Mouse (Mus musculus) MEL (cell line): Measurements from ENCODE around the gene Ssh1. TPM values are rescaled to one million over a fixed set of nuclear protein-coding genes. Genes with fewer than 3 reads are reported as not detected.
A peak's percentile ranks its signal among the peaks of the same experiment; 100 is the strongest.

Experiments
- DNase-seq: peaks from one replicate; pipeline ENCODE4 v3.0.0; 2011; ENCODE audit warnings: low read depth, low spot score
- H3K27ac ChIP-seq: 2 replicates; pipeline ENCODE4 v1.5.1; 2012; ENCODE audit warnings: low read depth, mild to moderate bottlenecking, control low read depth, low read length, moderate library complexity; ENCODE audit not compliant: control insufficient read depth
- H3K27me3 ChIP-seq, 2 experiments: fragments of 150-350 bp in 1 of 2; sonication (generic) in 1 of 2; 2 replicates each; pipeline ENCODE4 v1.6.1; 2012; ENCODE audit warnings: low read length in 2 of 2, mild to moderate bottlenecking in 2 of 2, improper control_type of control experiment in 1 of 2, moderate library complexity in 1 of 2; ENCODE audit not compliant: insufficient read depth in 2 of 2, control insufficient read depth in 1 of 2
- H3K36me3 ChIP-seq, 2 experiments: 2 replicates each; pipeline ENCODE4 v1.6.1; 2012 to 2014; ENCODE audit warnings: low read length in 2 of 2, improper control_type of control experiment in 1 of 2, inconsistent platforms in 1 of 2, mild to moderate bottlenecking in 1 of 2; ENCODE audit not compliant: insufficient read depth in 2 of 2, control insufficient read depth in 1 of 2
- H3K4me1 ChIP-seq, 2 experiments: fragments of 150-350 bp in 1 of 2; sonication (generic) in 1 of 2; 2 replicates each; pipeline ENCODE4 v1.6.1; 2012; ENCODE audit warnings: low read length in 2 of 2, improper control_type of control experiment in 1 of 2, mild to moderate bottlenecking in 1 of 2; ENCODE audit not compliant: insufficient read depth in 2 of 2, control insufficient read depth in 1 of 2
- H3K4me3 ChIP-seq, 2 experiments: fragments of 150-350 bp in 1 of 2; sonication (generic) in 1 of 2; 2 replicates each; pipeline ENCODE4 v1.5.1; 2012; ENCODE audit warnings: low read depth in 2 of 2, low read length in 2 of 2, mild to moderate bottlenecking in 2 of 2, moderate library complexity in 2 of 2, control low read depth in 1 of 2, improper control_type of control experiment in 1 of 2; ENCODE audit not compliant: control insufficient read depth in 1 of 2, insufficient read depth in 1 of 2
- H3K79me2 ChIP-seq: 2 replicates; pipeline ENCODE4 v1.6.1; 2012; ENCODE audit warnings: mild to moderate bottlenecking, low read length, moderate library complexity; ENCODE audit not compliant: control insufficient read depth, poor library complexity, insufficient read depth
- H3K9ac ChIP-seq: 2 replicates; pipeline ENCODE4 v1.6.1; 2012; ENCODE audit warnings: low read depth, mild to moderate bottlenecking, control low read depth, low read length, moderate library complexity; ENCODE audit not compliant: control insufficient read depth, poor library complexity, severe bottlenecking
- H3K9me3 ChIP-seq: fragments of 150-350 bp; sonication (generic); replicated peaks from 2 replicates; pipeline ENCODE4 v1.6.1; 2012; ENCODE audit warnings: mild to moderate bottlenecking, low read length, improper control_type of control experiment, moderate library complexity; ENCODE audit not compliant: insufficient read depth
- CHD1 ChIP-seq: IDR thresholded peaks from 2 replicates; pipeline ENCODE4 v1.6.1; 2012; ENCODE audit warnings: low read depth, mild to moderate bottlenecking, inconsistent platforms, low read length, improper control_type of control experiment
- CHD2 ChIP-seq: IDR thresholded peaks from 2 replicates; pipeline ENCODE4 v1.6.1; 2011; ENCODE audit warnings: low read length, improper control_type of control experiment
- CTCF ChIP-seq, 3 experiments: IDR thresholded peaks in 2 of 3; conservative IDR thresholded peaks in 1 of 3; 2 replicates each; pipeline ENCODE4 v1.5.1; 2011 to 2012; ENCODE audit warnings: low read length in 3 of 3, low read depth in 2 of 3, mild to moderate bottlenecking in 2 of 3, improper control_type of control experiment in 1 of 3, inconsistent platforms in 1 of 3, mixed read lengths in 1 of 3, moderate library complexity in 1 of 3; ENCODE audit not compliant: control insufficient read depth in 1 of 3, insufficient read depth in 1 of 3, poor library complexity in 1 of 3, severe bottlenecking in 1 of 3
- E2F4 ChIP-seq: IDR thresholded peaks from 2 replicates; pipeline ENCODE4 v1.6.1; 2011; ENCODE audit warnings: low read depth, low read length, improper control_type of control experiment, borderline replicate concordance
- ELF1 ChIP-seq: IDR thresholded peaks from 2 replicates; pipeline ENCODE4 v1.6.1; 2014; ENCODE audit warnings: low read depth, mild to moderate bottlenecking, inconsistent platforms, low read length, improper control_type of control experiment, moderate library complexity
- GATA1 ChIP-seq: IDR thresholded peaks from 2 replicates; pipeline ENCODE4 v1.6.1; 2011; ENCODE audit warnings: low read depth, low read length, improper control_type of control experiment
- HCFC1 ChIP-seq: IDR thresholded peaks from 2 replicates; pipeline ENCODE4 v1.6.1; 2012; ENCODE audit warnings: low read depth, mild to moderate bottlenecking, inconsistent platforms, low read length, improper control_type of control experiment, moderate library complexity
- KAT2A ChIP-seq: conservative IDR thresholded peaks from 2 replicates; pipeline ENCODE4 v1.6.1; 2012; ENCODE audit warnings: low read depth, low read length, improper control_type of control experiment, inconsistent platforms
- MAX ChIP-seq: IDR thresholded peaks from 2 replicates; pipeline ENCODE4 v1.6.1; 2011; ENCODE audit warnings: low read length, improper control_type of control experiment
- MYB ChIP-seq: IDR thresholded peaks from 2 replicates; pipeline ENCODE4 v1.6.1; 2011; ENCODE audit warnings: mild to moderate bottlenecking, low read depth, low read length, improper control_type of control experiment
- MYC ChIP-seq: IDR thresholded peaks from 2 replicates; pipeline ENCODE4 v1.6.1; 2011; ENCODE audit warnings: low read depth, mild to moderate bottlenecking, low read length, improper control_type of control experiment, moderate library complexity
- POLR2A ChIP-seq, 2 experiments: IDR thresholded peaks; 2 replicates each; pipeline ENCODE4 v1.6.1; 2011 to 2012; ENCODE audit warnings: low read length in 2 of 2, mild to moderate bottlenecking in 2 of 2, control low read depth in 1 of 2, improper control_type of control experiment in 1 of 2, low read depth in 1 of 2, moderate library complexity in 1 of 2; ENCODE audit not compliant: control insufficient read depth in 1 of 2, insufficient read depth in 1 of 2, poor library complexity in 1 of 2
- POLR2AphosphoS2 ChIP-seq: IDR thresholded peaks from 2 replicates; pipeline ENCODE4 v1.6.1; 2011; ENCODE audit warnings: low read length, improper control_type of control experiment
- RAD21 ChIP-seq: IDR thresholded peaks from 2 replicates; pipeline ENCODE4 v1.6.1; 2011; ENCODE audit warnings: mild to moderate bottlenecking, low read depth, low read length, improper control_type of control experiment
- RCOR1 ChIP-seq: IDR thresholded peaks from 2 replicates; pipeline ENCODE4 v1.6.1; 2012; ENCODE audit warnings: low read depth, mild to moderate bottlenecking, inconsistent platforms, low read length, improper control_type of control experiment
- SIN3A ChIP-seq: IDR thresholded peaks from 2 replicates; pipeline ENCODE4 v1.6.1; 2012; ENCODE audit warnings: low read length, improper control_type of control experiment, inconsistent platforms
- TAL1 ChIP-seq: IDR thresholded peaks from 2 replicates; pipeline ENCODE4 v1.6.1; 2012; ENCODE audit warnings: mild to moderate bottlenecking, inconsistent platforms, low read length, moderate library complexity, mixed read lengths
- TBP ChIP-seq: IDR thresholded peaks from 2 replicates; pipeline ENCODE4 v1.8.0; 2011; ENCODE audit warnings: low read depth, low read length, improper control_type of control experiment
- TCF12 ChIP-seq: IDR thresholded peaks from 2 replicates; pipeline ENCODE4 v1.6.1; 2014; ENCODE audit warnings: low read depth, mild to moderate bottlenecking, inconsistent platforms, low read length, improper control_type of control experiment, moderate library complexity
- USF1 ChIP-seq: IDR thresholded peaks from 2 replicates; pipeline ENCODE4 v1.6.1; 2014; ENCODE audit warnings: low read depth, mild to moderate bottlenecking, inconsistent platforms, low read length, improper control_type of control experiment, moderate library complexity
- USF2 ChIP-seq, 2 experiments: IDR thresholded peaks; 2 replicates each; pipeline ENCODE4 v1.6.1; 2011 to 2012; ENCODE audit warnings: improper control_type of control experiment in 2 of 2, low read length in 2 of 2, borderline replicate concordance in 1 of 2, inconsistent platforms in 1 of 2, low read depth in 1 of 2, mild to moderate bottlenecking in 1 of 2; ENCODE audit not compliant: insufficient read depth in 1 of 2
- ZC3H11A ChIP-seq: IDR thresholded peaks from 2 replicates; pipeline ENCODE4 v1.6.1; 2012; ENCODE audit warnings: low read depth, mild to moderate bottlenecking, inconsistent platforms, low read length, improper control_type of control experiment
- polyA plus RNA-seq, 2 experiments: library from polyadenylated mRNA; stranded (reverse) in 1 of 2; unstranded in 1 of 2; fragments of >175 nt in 1 of 2; fragments of >200 nt in 1 of 2; gene quantifications; 2 replicates each; pipeline versions ENCODE4 v1.2.1 to v1.2.4; 2012; ENCODE audit warnings: low replicate concordance in 2 of 2, low read depth in 1 of 2; ENCODE audit not compliant: insufficient read length in 2 of 2, insufficient read depth in 1 of 2, missing spikeins in 1 of 2
- total RNA-seq: library from RNA; depleted of rRNA; stranded (reverse); fragments of 300-350 nt; gene quantifications from 2 replicates; pipeline ENCODE4 v1.2.3, GENCODE M21; 2012

The Ssh1 gene
- total and polyA plus RNA-seq, 3 experiments: 2.3 to 6.8 TPM; not detected in 1

- TF ChIP-seq TCF12 (peak; percentile 93), RCOR1 (peak; percentile 65; the same call in 1 of the 2 replicates), HCFC1 (no peak), CTCF (IDR thresholded peaks at IDR 0.05 in 2 of 3, conservative IDR thresholded peaks at IDR 0.05 in 1 of 3; ENCODE audit: control insufficient read depth in 1 of 3, insufficient read depth in 1 of 3, low read depth in 2 of 3, low read length in 3 of 3, poor library complexity in 1 of 3, severe bottlenecking in 1 of 3) (no peak), MYC (no peak), ELF1 (no peak), USF1 (no peak), MYB (no peak), E2F4 (no peak), CHD2 (no peak), TAL1 (peak; percentile 28; the same call in 1 of the 2 replicates), MAX (no peak)
These were observed 62.8 kb downstream of the Ssh1 start (continued) for GRCm38 (mm10) chr5:113930648-113931609.

- no peak overlapping the region for H3K4me3 ChIP-seq
- H3K36me3 ChIP-seq: peaks cover 0 to 11% of the 10 kb centered on the region in 2 experiments; a peak in 2 of 4 replicates
- DNase-seq: no peak
- no peaks in the 10 kb centered on the region for H3K9me3 ChIP-seq
- TF ChIP-seq MYC: no peak
- no peak for TF ChIP-seq TAL1
- no peak for TF ChIP-seq ZC3H11A
- no peak for TF ChIP-seq ELF1
- no peak for TF ChIP-seq CHD1
- TF ChIP-seq TBP: no peak
- TF ChIP-seq GATA1: no peak
- TF ChIP-seq SIN3A: no peak
- no peak for TF ChIP-seq RAD21
- no peak for TF ChIP-seq USF2 (IDR thresholded peaks at IDR 0.05; ENCODE audit: borderline replicate concordance in 1 of 2, insufficient read depth in 1 of 2, low read depth in 1 of 2, low read length in 2 of 2)
- no peak for TF ChIP-seq POLR2A (IDR thresholded peaks at IDR 0.05; ENCODE audit: control insufficient read depth in 1 of 2, insufficient read depth in 1 of 2, low read depth in 1 of 2, low read length in 2 of 2, poor library complexity in 1 of 2)
- TF ChIP-seq MYB: no peak
- no peak for TF ChIP-seq KAT2A
- TF ChIP-seq USF1: no peak
- TF ChIP-seq HCFC1: no peak
- no peak for TF ChIP-seq CHD2
- TF ChIP-seq POLR2AphosphoS2: no peak
- no peak overlapping the region for H3K9ac ChIP-seq
- no peaks in the 10 kb centered on the region for H3K27me3 ChIP-seq
- no peaks in the 10 kb centered on the region for H3K79me2 ChIP-seq
- H3K27ac ChIP-seq: no peak overlapping the region
- peaks cover 6 to 29% of the 10 kb centered on the region in 2 experiments; a peak in 3 of 4 replicates for H3K4me1 ChIP-seq
These were observed 63.6 kb downstream of the Ssh1 start for GRCm38 (mm10) chr5:113929950-113930647.
